Mouse (Mus musculus) v-Abl transformed pro-B cells (cell line): ENCODE data around the gene Gm36210.

Experiments used
- in situ Hi-C, 2 experiments: fragments of 400-800 bp; cut with MboI; formaldehyde crosslinking; loops; one replicate each; pipeline ENCODE4 v1.15.1; 2025; ENCODE audit not compliant: unreplicated experiment in 2 of 2

Gm36210 gene

GRCm38 (mm10) chr7:4924891-4925301, 18.6 kb upstream of the Gm36210 start:
- in situ Hi-C loops: loop anchor here (10.0 to 25.0 kb wide), 2 partner anchors 280 to 788 kb away; partner anchors contain the start of gene Leng8 (in 2 of the 2)

GRCm38 (mm10) chr7:4924483-4924882, 18.2 kb upstream of the Gm36210 start:
- in situ Hi-C loops: loop anchor here in 1 of 2 experiments (10.0 kb wide), 1 partner anchor 280 kb away; no protein-coding TSS in a partner anchor

GRCm38 (mm10) chr7:4923586-4924364, 17.5 kb upstream of the Gm36210 start:
- in situ Hi-C loops: loop anchor here in 1 of 2 experiments (10.0 kb wide), 1 partner anchor 279 kb away; no protein-coding TSS in a partner anchor

- in situ Hi-C loops: loop anchor here in 1 of 2 experiments (10.0 kb wide), 1 partner anchor 278 kb away; no protein-coding TSS in a partner anchor
Observed at GRCm38 (mm10) chr7:4922931-4923565, 16.7 kb upstream of the Gm36210 start.

- in situ Hi-C loops: loop anchor here in 1 of 2 experiments (10.0 kb wide), 1 partner anchor 278 kb away; no protein-coding TSS in a partner anchor
Observed at GRCm38 (mm10) chr7:4922508-4922907, 16.2 kb upstream of the Gm36210 start.

- in situ Hi-C loops: loop anchor here in 1 of 2 experiments (10.0 kb wide), 1 partner anchor 277 kb away; no protein-coding TSS in a partner anchor
Observed at GRCm38 (mm10) chr7:4921824-4922482, 15.6 kb upstream of the Gm36210 start, which contains the start of gene Nat14. Gene Nat14, plus strand, starts transcription at chr7:4922028.

GRCm38 (mm10) chr7:4920976-4921823, 14.9 kb upstream of the Gm36210 start:
- in situ Hi-C loops: loop anchor here in 1 of 2 experiments (10.0 kb wide), 1 partner anchor 276 kb away; no protein-coding TSS in a partner anchor

GRCm38 (mm10) chr7:4920496-4920895, 14.2 kb upstream of the Gm36210 start:
- in situ Hi-C loops: loop anchor here in 1 of 2 experiments (10.0 kb wide), 1 partner anchor 276 kb away; no protein-coding TSS in a partner anchor

- in situ Hi-C loops: loop anchor here in 1 of 2 experiments (10.0 kb wide), 2 partner anchors 105 to 275 kb away; partner anchors contain the start of gene Ube2s
Observed at GRCm38 (mm10) chr7:4919971-4920370, 13.7 kb upstream of the Gm36210 start.

- in situ Hi-C loops: loop anchor here in 1 of 2 experiments (10.0 kb wide), 1 partner anchor 104 kb away; the partner anchor contains the start of gene Ube2s
Observed at GRCm38 (mm10) chr7:4919096-4919495, 12.8 kb upstream of the Gm36210 start.

- in situ Hi-C loops: loop anchor here in 1 of 2 experiments (10.0 kb wide), 1 partner anchor 104 kb away; the partner anchor contains the start of gene Ube2s
Observed at GRCm38 (mm10) chr7:4918681-4919080, 12.4 kb upstream of the Gm36210 start.

GRCm38 (mm10) chr7:4917494-4917893, 11.2 kb upstream of the Gm36210 start:
- in situ Hi-C loops: loop anchor here in 1 of 2 experiments (10.0 kb wide), 1 partner anchor 103 kb away; the partner anchor contains the start of gene Ube2s

- in situ Hi-C loops: loop anchor here in 1 of 2 experiments (10.0 kb wide), 1 partner anchor 101 kb away; the partner anchor contains the start of gene Ube2s
Observed at GRCm38 (mm10) chr7:4915669-4916416, 9.5 kb upstream of the Gm36210 start.

GRCm38 (mm10) chr7:4915007-4915665, 8.8 kb upstream of the Gm36210 start, which contains the start of gene Zfp628:
Gene Zfp628, plus strand, starts transcription at chr7:4915217.
- in situ Hi-C loops: loop anchor here in 1 of 2 experiments (10.0 kb wide), 1 partner anchor 100 kb away; the partner anchor contains the start of gene Ube2s

GRCm38 (mm10) chr7:4912248-4912647, 5.9 kb upstream of the Gm36210 start:
- in situ Hi-C loops: loop anchor here in 1 of 2 experiments (10.0 kb wide), 1 partner anchor 97 kb away; the partner anchor contains the start of gene Ube2s

GRCm38 (mm10) chr7:4911561-4911960, 5.2 kb upstream of the Gm36210 start:
- in situ Hi-C loops: loop anchor here in 1 of 2 experiments (10.0 kb wide), 1 partner anchor 97 kb away; the partner anchor contains the start of gene Ube2s

- in situ Hi-C loops: no loop called here
Observed at GRCm38 (mm10) chr7:4902404-4902803, 3.9 kb downstream of the Gm36210 start.
